Mouse (Mus musculus) embryonic facial prominence, embryonic 14.5 days (tissue): ENCODE measurements around the gene Cacng2. TPM values are rescaled to one million over a fixed set of nuclear protein-coding genes. Genes with fewer than 3 reads are reported as not detected.
A peak's percentile ranks its signal among the peaks of the same experiment; 100 is the strongest.

ENCODE experiments used
- ATAC-seq: fragments of 200-750 bp; cut with Nextera tagmentation; 2 replicates; pipeline ENCODE4 v1.8.0; 2017; ENCODE audit warnings: low read depth, moderate number of reproducible peaks, moderate TSS enrichment
- DNase-seq: peaks from one replicate; pipeline ENCODE4 v3.0.0-alpha.2; 2015; ENCODE audit warnings: low spot score
- H3K27ac ChIP-seq: fragments of 300-500 bp; sonication (generic); replicated peaks from 2 replicates; pipeline ENCODE4 v1.5.1; 2014; ENCODE audit warnings: low read depth, mild to moderate bottlenecking, low read length, moderate library complexity
- H3K27me3 ChIP-seq: fragments of 300-500 bp; sonication (generic); replicated peaks from 2 replicates; pipeline ENCODE4 v1.6.1; 2014; ENCODE audit warnings: low read length; ENCODE audit not compliant: control insufficient read depth, insufficient read depth
- H3K36me3 ChIP-seq: fragments of 300-500 bp; sonication (generic); 2 replicates; pipeline ENCODE4 v1.6.1; 2014; ENCODE audit warnings: low read length, mixed read lengths; ENCODE audit not compliant: control insufficient read depth, insufficient read depth
- H3K4me1 ChIP-seq: fragments of 300-500 bp; sonication (generic); 2 replicates; pipeline ENCODE4 v1.6.1; 2014; ENCODE audit warnings: antibody characterized with exemption, low read length; ENCODE audit not compliant: control insufficient read depth, insufficient read depth
- H3K4me2 ChIP-seq: fragments of 300-500 bp; sonication (generic); 2 replicates; pipeline ENCODE4 v1.6.1; 2014; ENCODE audit warnings: low read depth, mild to moderate bottlenecking, low read length, moderate library complexity, mixed read lengths
- H3K4me3 ChIP-seq: fragments of 300-500 bp; sonication (generic); 2 replicates; pipeline ENCODE4 v1.5.1; 2014; ENCODE audit warnings: low read depth, mild to moderate bottlenecking, low read length
- H3K9ac ChIP-seq: fragments of 300-500 bp; sonication (generic); 2 replicates; pipeline ENCODE4 v1.6.1; 2014; ENCODE audit warnings: low read depth, mild to moderate bottlenecking, low read length, moderate library complexity, mixed read lengths
- H3K9me3 ChIP-seq: fragments of 300-500 bp; sonication (generic); 2 replicates; pipeline ENCODE4 v1.6.1; 2016; ENCODE audit warnings: low read length; ENCODE audit not compliant: control insufficient read depth
- WGBS: fragments of 180-500 bp; shearing (Covaris S2); extraction: QIAGEN DNeasy Blood & Tissue Kit; methylation state at CpG from one replicate; pipeline ENCODE4 v1.1.7; 2014; 5-methylcytosine and 5-hydroxymethylcytosine counted together
- polyA plus RNA-seq: library from polyadenylated mRNA; unstranded; fragments of >200 nt; fragmentation: Nextera tagmentation; extraction: Ambion mirVana; gene quantifications from 2 replicates; pipeline ENCODE4 v1.2.1, GENCODE M21; 2014

Gene Cacng2
- polyA plus RNA-seq, 1 experiment from 2014 or later = 0.13 TPM

- DNase-seq = no peak
- no peaks in the 10 kb centered on the region for H3K4me1 ChIP-seq
- H3K27me3 ChIP-seq = no peaks in the 10 kb centered on the region
- no peak overlapping the region for H3K27ac ChIP-seq
- no peak for ATAC-seq
- 63% methylated on average over 15 of the region's 15 CpGs for WGBS
- H3K36me3 ChIP-seq = no peaks in the 10 kb centered on the region
- H3K4me2 ChIP-seq = no peak overlapping the region
- no peak overlapping the region for H3K4me3 ChIP-seq
- no peak overlapping the region for H3K9ac ChIP-seq
- H3K9me3 ChIP-seq = no peaks in the 10 kb centered on the region
Observed at GRCm38 (mm10) chr15:78078776-78079628, 40.8 kb downstream of the Cacng2 start.

- Histone ChIP-seq H3K27me3 (no peaks in the 10 kb centered on the region), H3K9me3 (no peaks in the 10 kb centered on the region), H3K9ac (no peak overlapping the region), H3K4me2 (no peak overlapping the region), H3K36me3 (no peaks in the 10 kb centered on the region), H3K27ac (no peak overlapping the region), H3K4me1 (no peaks in the 10 kb centered on the region), H3K4me3 (no peak overlapping the region)
- WGBS = 50% methylated on average over 3 of the region's 5 CpGs
- no peak for ATAC-seq
- DNase-seq = no peak
Observed at GRCm38 (mm10) chr15:78078206-78078605, 41.6 kb downstream of the Cacng2 start.

- no peaks in the 10 kb centered on the region for H3K27me3 ChIP-seq
- ATAC-seq (no peak), DNase-seq (no peak)
- H3K4me1 ChIP-seq = no peaks in the 10 kb centered on the region
- no peak overlapping the region for H3K27ac ChIP-seq
- whole genome bisulfite sequencing = 38% methylated on average over 3 of the region's 3 CpGs
- H3K9me3 ChIP-seq = no peaks in the 10 kb centered on the region
- H3K9ac ChIP-seq = no peak overlapping the region
- H3K36me3 ChIP-seq = no peaks in the 10 kb centered on the region
- no peak overlapping the region for H3K4me2 ChIP-seq
- H3K4me3 ChIP-seq = no peak overlapping the region
Observed at GRCm38 (mm10) chr15:78075921-78076320, 43.9 kb downstream of the Cacng2 start.

GRCm38 (mm10) chr15:78073109-78073508 lies 46.7 kb downstream of the Cacng2 start:
- H3K9ac ChIP-seq = no peak overlapping the region
- H3K4me2 ChIP-seq = no peak overlapping the region
- H3K9me3 ChIP-seq = no peaks in the 10 kb centered on the region
- WGBS = 84% methylated on average over 7 of the region's 7 CpGs
- ATAC-seq (no peak), DNase-seq (no peak)
- H3K27me3 ChIP-seq = no peaks in the 10 kb centered on the region
- H3K4me1 ChIP-seq = no peaks in the 10 kb centered on the region
- H3K4me3 ChIP-seq = no peak overlapping the region
- no peaks in the 10 kb centered on the region for H3K36me3 ChIP-seq
- no peak overlapping the region for H3K27ac ChIP-seq

- ATAC-seq = no peak
- Histone ChIP-seq H3K27me3 (no peaks in the 10 kb centered on the region), H3K9me3 (no peaks in the 10 kb centered on the region), H3K4me1 (no peaks in the 10 kb centered on the region), H3K4me2 (no peak overlapping the region), H3K27ac (no peak overlapping the region), H3K36me3 (no peaks in the 10 kb centered on the region), H3K4me3 (no peak overlapping the region), H3K9ac (no peak overlapping the region)
- WGBS = 0% methylated on average over 5 of the region's 5 CpGs
- peak; percentile 87 for DNase-seq
Observed at GRCm38 (mm10) chr15:78066475-78066874, 53.4 kb downstream of the Cacng2 start.

GRCm38 (mm10) chr15:78065541-78065940 lies 54.3 kb downstream of the Cacng2 start:
- 62% methylated on average over 5 of the region's 5 CpGs for WGBS
- H3K4me1 ChIP-seq = no peaks in the 10 kb centered on the region
- H3K4me3 ChIP-seq = no peak overlapping the region
- no peaks in the 10 kb centered on the region for H3K27me3 ChIP-seq
- H3K4me2 ChIP-seq = no peak overlapping the region
- no peaks in the 10 kb centered on the region for H3K9me3 ChIP-seq
- ATAC-seq = no peak
- H3K36me3 ChIP-seq = no peaks in the 10 kb centered on the region
- H3K9ac ChIP-seq = no peak overlapping the region
- no peak overlapping the region for H3K27ac ChIP-seq
- DNase-seq = no peak

GRCm38 (mm10) chr15:78064340-78064739 lies 55.5 kb downstream of the Cacng2 start:
- no peak overlapping the region for H3K27ac ChIP-seq
- H3K9me3 ChIP-seq = no peaks in the 10 kb centered on the region
- no peak overlapping the region for H3K9ac ChIP-seq
- 59% methylated on average over 6 of the region's 6 CpGs for WGBS
- H3K36me3 ChIP-seq = no peaks in the 10 kb centered on the region
- H3K4me1 ChIP-seq = no peaks in the 10 kb centered on the region
- no peak overlapping the region for H3K4me3 ChIP-seq
- DNase-seq (no peak), ATAC-seq (no peak)
- no peaks in the 10 kb centered on the region for H3K27me3 ChIP-seq
- no peak overlapping the region for H3K4me2 ChIP-seq

GRCm38 (mm10) chr15:78062467-78062866 lies 57.4 kb downstream of the Cacng2 start:
- Histone ChIP-seq H3K9ac (no peak overlapping the region), H3K36me3 (no peaks in the 10 kb centered on the region), H3K27me3 (no peaks in the 10 kb centered on the region), H3K9me3 (no peaks in the 10 kb centered on the region), H3K27ac (no peak overlapping the region), H3K4me1 (no peaks in the 10 kb centered on the region), H3K4me3 (no peak overlapping the region), H3K4me2 (no peak overlapping the region)
- ATAC-seq = no peak
- no peak for DNase-seq
- WGBS = 82% methylated on average over 14 of the region's 14 CpGs

GRCm38 (mm10) chr15:78056930-78057329 lies 62.9 kb downstream of the Cacng2 start:
- H3K27me3 ChIP-seq = no peaks in the 10 kb centered on the region
- DNase-seq (no peak), ATAC-seq (no peak)
- no peak overlapping the region for H3K4me2 ChIP-seq
- 93% methylated on average over 1 of the region's 1 CpGs for WGBS
- H3K36me3 ChIP-seq = no peaks in the 10 kb centered on the region
- no peak overlapping the region for H3K4me3 ChIP-seq
- no peak overlapping the region for H3K9ac ChIP-seq
- no peaks in the 10 kb centered on the region for H3K4me1 ChIP-seq
- no peak overlapping the region for H3K27ac ChIP-seq
- H3K9me3 ChIP-seq = no peaks in the 10 kb centered on the region
